Mouse (Mus musculus) sigmoid colon, adult 10 weeks (tissue): ENCODE measurements around the gene Polr2m. TPM values are rescaled to one million over a fixed set of nuclear protein-coding genes. Genes with fewer than 3 reads are reported as not detected.

Experiments
- polyA plus RNA-seq: library from polyadenylated mRNA; stranded (reverse); fragments of 350-450 nt; fragmentation: Illumina TruSeq; extraction: RNeasy Lipid Tissue Mini Kit (QIAGEN cat#74804); gene quantifications from one replicate; pipeline ENCODE4 v1.2.3, GENCODE M21; 2014; ENCODE audit warnings: low read depth, low replicate concordance

Gene Polr2m
- polyA plus RNA-seq = 161 TPM

GRCm38 (mm10) chr9:71485475-71486094 lies at the start of gene Polr2m:
Gene Polr2m (minus strand): TSS chr9:71485935.

Other genes starting within 250 kb of the Polr2m start
- gene Myzap, start 106.4 kb upstream of the Polr2m start, polyA plus RNA-seq = 18.2 TPM